Mouse (Mus musculus) CH12.LX (cell line): ENCODE data around the gene Rexo2.

ENCODE experiments used
- CHD1 ChIP-seq: IDR thresholded peaks from 2 replicates; pipeline ENCODE4 v1.6.1; 2012; ENCODE audit warnings: low read depth, low read length, improper control_type of control experiment, inconsistent platforms
- CTCF ChIP-seq, 2 experiments: IDR thresholded peaks in 1 of 2; conservative IDR thresholded peaks in 1 of 2; 2 replicates each; pipeline ENCODE4 v1.5.1; 2011 to 2012; ENCODE audit warnings: low read depth in 2 of 2, low read length in 2 of 2, improper control_type of control experiment in 1 of 2, inconsistent platforms in 1 of 2, mild to moderate bottlenecking in 1 of 2, moderate library complexity in 1 of 2
- HCFC1 ChIP-seq: IDR thresholded peaks from 2 replicates; pipeline ENCODE4 v1.6.1; 2012; ENCODE audit warnings: low read depth, mild to moderate bottlenecking, inconsistent platforms, low read length, improper control_type of control experiment
- POLR2A ChIP-seq: IDR thresholded peaks from 2 replicates; pipeline ENCODE4 v1.6.1; 2011; ENCODE audit warnings: low read depth, mild to moderate bottlenecking, improper control_type of control experiment, low read length

DNA sequence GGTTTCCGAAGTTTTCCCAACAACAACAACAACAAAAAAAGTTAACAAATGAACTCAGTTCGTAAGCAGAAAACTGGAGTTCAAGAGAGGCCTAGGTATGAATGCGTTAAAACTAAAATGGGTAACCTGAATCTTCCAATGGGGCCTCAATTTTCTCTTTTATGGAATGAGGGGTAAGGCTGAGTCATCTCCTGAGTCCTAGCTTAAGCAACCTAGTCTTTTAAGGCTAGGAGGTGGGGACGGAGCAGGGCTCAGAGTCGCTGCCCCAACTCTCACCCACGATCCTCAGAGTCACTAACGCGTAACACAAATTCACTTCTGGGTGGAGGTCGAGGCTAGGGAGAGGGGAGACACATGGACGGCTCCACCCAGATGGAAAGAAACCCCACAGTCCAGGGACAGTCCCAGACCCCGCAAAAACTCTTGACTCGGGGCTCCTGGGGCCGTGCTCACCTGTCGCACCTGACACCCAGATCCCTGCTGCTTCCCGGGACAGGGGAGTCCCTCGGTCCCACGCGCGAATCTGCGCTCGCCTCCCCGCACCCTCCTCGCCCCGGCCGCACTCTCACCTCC lies 499 bp downstream of the Rexo2 start:
- TF ChIP-seq CTCF (conservative IDR thresholded peaks at IDR 0.05 in 1 of 2, IDR thresholded peaks at IDR 0.05 in 1 of 2; ENCODE audit: low read depth in 2 of 2, low read length in 2 of 2) (no peak), HCFC1 (no peak), POLR2A (no peak), CHD1 (no peak)
